Mouse (Mus musculus) stomach, embryonic 15.5 days (tissue): ENCODE measurements around the gene Pik3r5. TPM values are rescaled to one million over a fixed set of nuclear protein-coding genes. Genes with fewer than 3 reads are reported as not detected.

Source experiments
- ATAC-seq: fragments of 200-750 bp; cut with Nextera tagmentation; 2 replicates; pipeline ENCODE4 v1.8.0; 2017; ENCODE audit warnings: low read depth, moderate number of reproducible peaks, moderate TSS enrichment; ENCODE audit not compliant: insufficient read depth, low FRiP score
- H3K27ac ChIP-seq: fragments of 300-500 bp; sonication (generic); 2 replicates; pipeline ENCODE4 v1.5.1; 2015; ENCODE audit warnings: mild to moderate bottlenecking, inconsistent platforms
- H3K27me3 ChIP-seq: fragments of 300-500 bp; sonication (generic); replicated peaks from 2 replicates; pipeline ENCODE4 v1.6.1; 2015; ENCODE audit warnings: inconsistent platforms
- H3K36me3 ChIP-seq: fragments of 300-500 bp; sonication (generic); 2 replicates; pipeline ENCODE4 v1.6.1; 2015; ENCODE audit warnings: inconsistent platforms
- H3K4me1 ChIP-seq: fragments of 300-500 bp; sonication (generic); 2 replicates; pipeline ENCODE4 v1.6.1; 2015; ENCODE audit warnings: inconsistent platforms
- H3K4me2 ChIP-seq: fragments of 300-500 bp; sonication (generic); 2 replicates; pipeline ENCODE4 v1.6.1; 2015; ENCODE audit warnings: mild to moderate bottlenecking, inconsistent platforms
- H3K4me3 ChIP-seq: fragments of 300-500 bp; sonication (generic); replicated peaks from 2 replicates; pipeline ENCODE4 v1.5.1; 2015; ENCODE audit warnings: inconsistent platforms
- H3K9ac ChIP-seq: fragments of 300-500 bp; sonication (generic); 2 replicates; pipeline ENCODE4 v1.6.1; 2015; ENCODE audit warnings: inconsistent platforms
- H3K9me3 ChIP-seq: fragments of 300-500 bp; sonication (generic); 2 replicates; pipeline ENCODE4 v1.6.1; 2016; ENCODE audit warnings: inconsistent platforms
- WGBS: fragments of 180-500 bp; shearing (Covaris S2); methylation state at CpG from one replicate; pipeline ENCODE4 v1.1.7; 2015; 5-methylcytosine and 5-hydroxymethylcytosine counted together
- polyA plus RNA-seq: library from polyadenylated mRNA; unstranded; fragments of >200 nt; fragmentation: Nextera tagmentation; extraction: Ambion mirVana; gene quantifications from 2 replicates; pipeline ENCODE4 v1.2.1, GENCODE M21; 2015

The Pik3r5 gene
- polyA plus RNA-seq, 1 experiment from 2014 or later, result 0.54 TPM

DNA sequence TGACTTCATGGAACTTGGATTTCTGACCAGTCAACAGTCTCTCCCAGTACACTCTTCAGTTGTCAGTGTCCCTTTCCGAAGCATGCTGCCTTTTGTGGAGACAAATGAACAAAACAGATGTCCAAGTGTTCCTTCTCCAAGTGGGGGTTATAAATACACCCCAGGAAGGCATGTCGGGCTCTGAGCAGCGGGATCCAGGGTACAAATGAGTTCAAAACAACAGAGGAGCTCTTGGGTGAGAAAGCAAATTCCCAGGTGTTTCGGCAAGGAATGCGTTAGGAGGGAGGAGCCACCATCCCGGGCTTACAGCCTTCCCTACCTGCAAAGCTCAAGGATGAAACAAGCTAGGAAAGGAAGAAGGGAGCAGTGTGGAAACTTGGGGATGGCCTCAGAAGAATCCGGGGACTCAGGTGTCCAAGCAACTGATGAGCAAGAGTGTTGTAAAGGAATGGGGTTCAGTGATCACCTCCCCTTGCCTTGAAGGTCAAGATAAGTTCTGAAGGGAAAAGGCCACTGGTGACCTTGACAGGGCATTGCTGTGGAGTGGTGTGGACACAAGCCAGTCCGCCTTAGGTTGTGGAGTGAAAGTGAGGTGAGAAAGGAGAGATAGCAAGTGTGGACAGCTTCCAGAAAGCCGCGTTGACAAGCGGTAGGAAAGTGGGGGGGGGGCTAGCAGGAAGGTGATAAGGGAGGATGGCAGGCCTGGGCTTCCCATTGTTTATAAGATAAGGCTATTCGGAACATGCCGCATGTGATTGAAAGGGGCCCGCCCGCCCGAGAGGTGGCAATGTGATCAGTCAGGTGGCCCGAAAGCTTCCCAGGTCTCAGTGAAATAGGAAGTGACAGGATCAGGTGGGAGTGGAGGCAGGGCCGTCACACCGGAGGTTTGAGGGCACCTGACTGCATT is 41.3 kb upstream of the Pik3r5 start:
- Histone ChIP-seq H3K4me3 (no peak overlapping the region), H3K4me2 (no peak overlapping the region), H3K4me1 (peaks cover 16% of the 10 kb centered on the region), H3K36me3 (no peaks in the 10 kb centered on the region), H3K9ac (no peak overlapping the region), H3K27ac (no peak overlapping the region), H3K9me3 (no peaks in the 10 kb centered on the region), H3K27me3 (peaks cover 30% of the 10 kb centered on the region)
- 17% methylated on average over 19 of the region's 19 CpGs for WGBS
- ATAC-seq, result no peak

GRCm38 (mm10) chr11:68393897-68394490 is 37.9 kb upstream of the Pik3r5 start:
- peaks cover 45% of the 10 kb centered on the region for H3K27me3 ChIP-seq
- 62% methylated on average over 2 of the region's 2 CpGs for WGBS
- ATAC-seq, result no peak

DNA sequence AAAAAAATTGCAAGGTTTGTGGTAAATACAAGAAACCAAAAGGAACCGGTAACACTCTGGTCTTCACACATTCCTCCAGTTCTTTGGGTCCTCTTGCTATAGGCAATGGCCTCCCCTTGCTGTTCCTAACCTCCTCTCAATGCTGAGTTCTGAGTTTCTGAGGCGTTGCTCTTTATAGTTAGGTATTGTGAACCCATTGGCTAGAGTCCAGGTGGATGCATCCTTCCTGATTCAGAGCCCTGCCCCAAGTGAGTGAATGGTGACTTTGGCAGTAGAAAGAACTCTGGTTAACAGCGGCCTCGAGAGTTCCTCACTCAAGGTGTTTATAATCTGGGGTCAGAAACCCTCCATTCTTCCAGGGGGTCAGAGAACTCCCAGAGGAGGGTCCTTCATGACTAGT is 37.2 kb upstream of the Pik3r5 start:
- no peaks in the 10 kb centered on the region for H3K36me3 ChIP-seq
- H3K4me2 ChIP-seq, result no peak overlapping the region
- 40% methylated on average over 4 of the region's 4 CpGs for WGBS
- peaks cover 52% of the 10 kb centered on the region for H3K27me3 ChIP-seq
- H3K9me3 ChIP-seq, result no peaks in the 10 kb centered on the region
- H3K9ac ChIP-seq, result no peak overlapping the region
- H3K4me3 ChIP-seq, result no peak overlapping the region
- H3K27ac ChIP-seq, result no peak overlapping the region
- peaks cover 11% of the 10 kb centered on the region; the same call in 1 of the 2 replicates for H3K4me1 ChIP-seq
- ATAC-seq, result no peak

More at GRCm38 (mm10) chr11:68393897-68394490, 37.9 kb upstream of the Pik3r5 start:
- no peak overlapping the region for H3K27ac ChIP-seq
- H3K4me2 ChIP-seq, result no peak overlapping the region
- H3K9me3 ChIP-seq, result no peaks in the 10 kb centered on the region
- H3K36me3 ChIP-seq, result no peaks in the 10 kb centered on the region
- no peak overlapping the region for H3K4me3 ChIP-seq
- 0 out of 2 replicates have a peak, but pooled peaks cover 6% of the 10 kb centered on the region for H3K4me1 ChIP-seq
- no peak overlapping the region for H3K9ac ChIP-seq

DNA sequence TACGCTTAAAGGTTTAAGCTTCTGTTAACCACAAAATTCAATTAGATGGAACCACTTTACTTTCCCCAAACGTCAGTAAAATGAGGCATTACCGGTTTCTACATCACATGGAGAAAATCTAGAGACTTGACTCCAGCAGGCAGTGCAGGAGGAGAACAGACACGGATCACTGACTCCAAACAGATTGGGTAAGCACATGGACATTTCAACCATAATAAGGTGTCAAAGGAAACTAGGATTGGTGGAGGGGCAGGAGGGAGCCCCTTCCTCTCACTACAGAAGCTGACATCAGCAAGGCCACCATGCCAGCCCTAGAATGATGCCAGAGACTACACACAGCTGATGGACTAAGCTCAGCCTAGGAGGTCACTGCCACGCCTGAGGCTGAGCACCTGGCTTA is 36.4 kb upstream of the Pik3r5 start:
- ATAC-seq, result no peak
- H3K4me1 ChIP-seq, result peaks cover 18% of the 10 kb centered on the region
- 68% methylated on average over 5 of the region's 5 CpGs for WGBS
- H3K27ac ChIP-seq, result no peak overlapping the region
- peaks cover 55% of the 10 kb centered on the region for H3K27me3 ChIP-seq
- no peak overlapping the region for H3K9ac ChIP-seq
- H3K4me2 ChIP-seq, result no peak overlapping the region
- no peaks in the 10 kb centered on the region for H3K9me3 ChIP-seq
- no peak overlapping the region for H3K4me3 ChIP-seq
- no peaks in the 10 kb centered on the region for H3K36me3 ChIP-seq

DNA sequence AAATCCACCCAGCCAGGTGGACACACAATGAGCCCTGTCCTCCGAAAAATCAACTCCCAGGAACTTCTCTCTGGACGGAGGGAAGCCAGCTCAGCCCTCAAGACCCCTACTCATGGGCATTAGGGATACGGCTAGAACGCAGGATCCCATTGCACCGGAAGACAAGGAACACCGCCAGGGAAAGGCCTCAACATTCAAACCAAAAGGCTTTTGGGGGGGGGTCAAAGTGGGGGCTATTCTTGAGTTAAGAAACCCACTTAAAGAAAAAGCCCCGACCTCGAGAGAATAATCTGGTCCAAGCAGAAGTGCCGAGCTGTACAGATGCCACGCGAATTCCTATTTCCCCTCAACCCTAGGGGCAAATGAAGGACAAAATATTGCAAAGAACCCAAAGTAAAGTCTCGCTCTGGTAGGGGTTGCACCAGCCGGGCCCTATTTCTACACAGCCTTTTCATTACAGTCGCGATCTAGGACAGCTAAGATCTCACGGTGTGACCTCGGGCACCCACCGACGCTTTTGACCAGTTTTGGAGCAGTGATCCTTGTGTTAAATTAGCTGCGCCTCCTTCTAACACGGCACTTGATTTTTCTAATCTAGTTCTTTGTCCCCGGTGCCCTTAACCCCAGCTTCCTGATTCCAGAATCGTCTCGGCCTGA is 32.9 kb upstream of the Pik3r5 start:
- WGBS, result 30% methylated on average over 24 of the region's 24 CpGs
- 0 out of 2 replicates have a peak overlapping the region, but pooled peaks have one; percentile 43 for H3K9ac ChIP-seq
- no peak overlapping the region for H3K27ac ChIP-seq

GRCm38 (mm10) chr11:68399548-68400020 is 32.3 kb upstream of the Pik3r5 start:
- H3K27ac ChIP-seq, result no peak overlapping the region
- WGBS, result 2% methylated on average over 47 of the region's 47 CpGs
- no peaks in the 10 kb centered on the region for H3K36me3 ChIP-seq
- 0 out of 2 replicates have a peak, but pooled peaks have one; percentile 21 for ATAC-seq
- H3K4me1 ChIP-seq, result peaks cover 17% of the 10 kb centered on the region
- H3K27me3 ChIP-seq, result peaks cover 35% of the 10 kb centered on the region
- peak overlapping the region; percentile 97 for H3K4me2 ChIP-seq
- peak overlapping the region; percentile 43 for H3K9ac ChIP-seq
- H3K4me3 ChIP-seq, result peak overlapping the region; percentile 53
- H3K9me3 ChIP-seq, result no peaks in the 10 kb centered on the region

More for the DNA sequence above, 32.9 kb upstream of the Pik3r5 start:
- peaks cover 35% of the 10 kb centered on the region for H3K27me3 ChIP-seq
- no peak for ATAC-seq
- peaks cover 17% of the 10 kb centered on the region for H3K4me1 ChIP-seq
- H3K4me2 ChIP-seq, result peak overlapping the region; percentile 97
- no peaks in the 10 kb centered on the region for H3K36me3 ChIP-seq
- H3K4me3 ChIP-seq, result peak overlapping the region; percentile 53
- H3K9me3 ChIP-seq, result no peaks in the 10 kb centered on the region

- peak; percentile 68 for ATAC-seq
- H3K9me3 ChIP-seq, result no peaks in the 10 kb centered on the region
- peak overlapping the region; percentile 43 for H3K9ac ChIP-seq
- peaks cover 35% of the 10 kb centered on the region for H3K27me3 ChIP-seq
- peaks cover 17% of the 10 kb centered on the region for H3K4me1 ChIP-seq
- H3K4me3 ChIP-seq, result peak overlapping the region; percentile 53
- 1% methylated on average over 53 of the region's 57 CpGs for WGBS
- no peak overlapping the region for H3K27ac ChIP-seq
- H3K4me2 ChIP-seq, result peak overlapping the region; percentile 97
- H3K36me3 ChIP-seq, result no peaks in the 10 kb centered on the region
These were observed 31.8 kb upstream of the Pik3r5 start for GRCm38 (mm10) chr11:68400021-68400671.

- H3K4me1 ChIP-seq, result peaks cover 17% of the 10 kb centered on the region
- peak within 1 kb of the TSS; percentile 43 for H3K9ac ChIP-seq
- H3K4me3 ChIP-seq, result peak within 1 kb of the TSS; percentile 53
- no peaks in the 10 kb centered on the region for H3K9me3 ChIP-seq
- 19% methylated on average over 11 of the region's 11 CpGs for WGBS
- no peak within 1 kb of the TSS for H3K27ac ChIP-seq
- ATAC-seq, result no peak
- H3K4me2 ChIP-seq, result peak within 1 kb of the TSS; percentile 97
- H3K36me3 ChIP-seq, result no peaks in the 10 kb centered on the region
- H3K27me3 ChIP-seq, result peaks cover 35% of the 10 kb centered on the region
These were observed 31.1 kb upstream of the Pik3r5 start, which contains the start of gene Ntn1 for GRCm38 (mm10) chr11:68400727-68401219. Gene Ntn1, minus strand, starts transcription at chr11:68400823.

GRCm38 (mm10) chr11:68401428-68401827 is 30.5 kb upstream of the Pik3r5 start:
- H3K4me1 ChIP-seq, result peaks cover 17% of the 10 kb centered on the region

DNA sequence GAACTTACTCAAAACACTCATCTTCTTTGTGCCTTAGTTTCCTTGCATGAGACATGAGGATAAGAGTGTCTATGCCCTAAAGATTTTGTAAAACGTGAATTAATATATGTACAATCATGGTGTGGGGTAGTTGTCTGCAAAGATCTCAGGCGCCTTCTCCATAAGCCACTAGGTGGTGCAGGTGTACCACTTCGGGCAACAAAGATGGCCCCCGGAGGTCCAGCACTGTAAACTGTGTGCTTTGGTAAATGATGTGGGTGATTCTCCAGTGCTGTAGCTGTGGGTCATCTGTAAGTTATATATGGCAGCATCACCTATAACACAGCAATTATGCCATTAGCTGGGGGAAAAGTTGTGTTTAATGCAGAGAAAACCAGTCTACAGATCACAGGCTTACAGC is 27.7 kb upstream of the Pik3r5 start:
- Histone ChIP-seq H3K27ac (no peak overlapping the region), H3K9ac (no peak overlapping the region), H3K4me1 (peaks cover 15% of the 10 kb centered on the region), H3K27me3 (peaks cover 11% of the 10 kb centered on the region; the same call in 1 of the 2 replicates), H3K4me3 (no peak overlapping the region), H3K4me2 (no peak overlapping the region), H3K9me3 (no peaks in the 10 kb centered on the region), H3K36me3 (no peaks in the 10 kb centered on the region)
- ATAC-seq, result no peak
- 60% methylated on average over 4 of the region's 4 CpGs for WGBS

More at GRCm38 (mm10) chr11:68401428-68401827, 30.5 kb upstream of the Pik3r5 start:
- H3K36me3 ChIP-seq, result no peaks in the 10 kb centered on the region
- no peak for ATAC-seq
- H3K4me3 ChIP-seq, result no peak overlapping the region
- peaks cover 35% of the 10 kb centered on the region for H3K27me3 ChIP-seq
- no peaks in the 10 kb centered on the region for H3K9me3 ChIP-seq
- 28% methylated on average over 5 of the region's 5 CpGs for WGBS
- no peak overlapping the region for H3K4me2 ChIP-seq
- H3K27ac ChIP-seq, result no peak overlapping the region
- H3K9ac ChIP-seq, result no peak overlapping the region

GRCm38 (mm10) chr11:68405576-68405975 is 26.3 kb upstream of the Pik3r5 start:
- no peaks in the 10 kb centered on the region for H3K27me3 ChIP-seq
- no peak overlapping the region for H3K9ac ChIP-seq
- H3K4me3 ChIP-seq, result no peak overlapping the region
- no peaks in the 10 kb centered on the region for H3K36me3 ChIP-seq
- H3K4me2 ChIP-seq, result no peak overlapping the region
- H3K4me1 ChIP-seq, result peaks cover 1% of the 10 kb centered on the region; the same call in 1 of the 2 replicates
- H3K9me3 ChIP-seq, result no peaks in the 10 kb centered on the region
- no peak overlapping the region; the same call in 1 of the 2 replicates for H3K27ac ChIP-seq
- WGBS, result 75% methylated on average over 8 of the region's 8 CpGs
- no peak for ATAC-seq
